Mouse (Mus musculus) midbrain, postnatal 0 days (tissue): ENCODE results near the gene Hoxa11. TPM values are rescaled to one million over a fixed set of nuclear protein-coding genes. Genes with fewer than 3 reads are reported as not detected.

Experiments used
- ATAC-seq: fragments of 200-750 bp; cut with Nextera tagmentation; 2 replicates; pipeline ENCODE4 v1.8.0; 2017; ENCODE audit warnings: moderate number of reproducible peaks, mild to moderate bottlenecking, moderate TSS enrichment, moderate library complexity; ENCODE audit not compliant: low FRiP score
- DNase-seq: peaks from one replicate; pipeline ENCODE4 v3.0.0-alpha.2; 2015; ENCODE audit warnings: low spot score
- H3K27ac ChIP-seq: fragments of 300-500 bp; sonication (generic); 2 replicates; pipeline ENCODE4 v1.5.1; 2014; ENCODE audit warnings: low read depth, mild to moderate bottlenecking, low read length, mixed read lengths
- H3K27me3 ChIP-seq: fragments of 300-500 bp; sonication (generic); 2 replicates; pipeline ENCODE4 v1.6.1; 2014; ENCODE audit warnings: low read length, control low read depth, mixed read lengths; ENCODE audit not compliant: insufficient read depth
- H3K36me3 ChIP-seq: fragments of 300-500 bp; sonication (generic); 2 replicates; pipeline ENCODE4 v1.6.1; 2014; ENCODE audit warnings: low read length, control low read depth, mixed read lengths; ENCODE audit not compliant: insufficient read depth
- H3K4me1 ChIP-seq: fragments of 300-500 bp; sonication (generic); 2 replicates; pipeline ENCODE4 v1.6.1; 2014; ENCODE audit warnings: mild to moderate bottlenecking, control low read depth, antibody characterized with exemption, low read length, mixed read lengths; ENCODE audit not compliant: insufficient read depth
- H3K4me2 ChIP-seq: fragments of 300-500 bp; sonication (generic); 2 replicates; pipeline ENCODE4 v1.6.1; 2014; ENCODE audit warnings: low read depth, mild to moderate bottlenecking, low read length, mixed read lengths; ENCODE audit not compliant: poor library complexity, severe bottlenecking
- H3K4me3 ChIP-seq: fragments of 300-500 bp; sonication (generic); 2 replicates; pipeline ENCODE4 v1.5.1; 2014; ENCODE audit warnings: low read depth, mild to moderate bottlenecking, low read length, moderate library complexity
- H3K9ac ChIP-seq: fragments of 300-500 bp; sonication (generic); replicated peaks from 2 replicates; pipeline ENCODE4 v1.6.1; 2014; ENCODE audit warnings: mild to moderate bottlenecking, low read length, moderate library complexity, mixed read lengths; ENCODE audit not compliant: poor library complexity, severe bottlenecking
- H3K9me3 ChIP-seq: fragments of 300-500 bp; sonication (generic); 2 replicates; pipeline ENCODE4 v1.6.1; 2016; ENCODE audit warnings: low read length, control low read depth
- CTCF ChIP-seq: IDR thresholded peaks from 2 replicates; pipeline ENCODE4 v1.5.1; 2016; ENCODE audit warnings: antibody characterized with exemption, mild to moderate bottlenecking
- WGBS: fragments of 180-500 bp; shearing (Covaris S2); extraction: QIAGEN DNeasy Blood & Tissue Kit; methylation state at CpG from one replicate; pipeline ENCODE4 v1.1.7; 2014; 5-methylcytosine and 5-hydroxymethylcytosine counted together
- polyA plus RNA-seq: library from polyadenylated mRNA; unstranded; fragments of >200 nt; fragmentation: Nextera tagmentation; extraction: Ambion mirVana; gene quantifications from 2 replicates; pipeline ENCODE4 v1.2.1, GENCODE M21; 2015
- total RNA-seq: library from RNA; depleted of rRNA; stranded (reverse); fragments of >200 nt; gene quantifications from 2 replicates; pipeline ENCODE4 v1.2.3, GENCODE M21; 2014

Hoxa11 gene
- total and polyA plus RNA-seq, 2 experiments from 2014 or later: not detected

- H3K4me1 ChIP-seq: no peaks in the 10 kb centered on the region
- H3K9me3 ChIP-seq: no peaks in the 10 kb centered on the region
- DNase-seq (no peak), ATAC-seq (no peak)
- H3K9ac ChIP-seq: no peak overlapping the region
- peaks cover 91% of the 10 kb centered on the region for H3K27me3 ChIP-seq
- no peaks in the 10 kb centered on the region for H3K36me3 ChIP-seq
- TF ChIP-seq CTCF: no peak
- no peak overlapping the region for H3K4me3 ChIP-seq
- 17% methylated on average over 13 of the region's 13 CpGs for WGBS
- H3K4me2 ChIP-seq: no peak overlapping the region
- no peak overlapping the region for H3K27ac ChIP-seq
Observed at GRCm38 (mm10) chr6:52222729-52223128, 22.9 kb downstream of the Hoxa11 start.

- DNase-seq: no peak
- H3K9me3 ChIP-seq: no peaks in the 10 kb centered on the region
- H3K4me2 ChIP-seq: peak overlapping the region; percentile 84
- peak; percentile 27; the same call in 1 of the 2 replicates for ATAC-seq
- no peak overlapping the region for H3K27ac ChIP-seq
- H3K4me3 ChIP-seq: peak overlapping the region; percentile 43; the same call in 1 of the 2 replicates
- H3K9ac ChIP-seq: no peak overlapping the region
- WGBS: 8% methylated on average over 21 of the region's 21 CpGs
- no peak for TF ChIP-seq CTCF
- no peaks in the 10 kb centered on the region for H3K4me1 ChIP-seq
- peaks cover 91% of the 10 kb centered on the region for H3K27me3 ChIP-seq
- no peaks in the 10 kb centered on the region for H3K36me3 ChIP-seq
Observed at GRCm38 (mm10) chr6:52221993-52222685, 23.5 kb downstream of the Hoxa11 start.

- Histone ChIP-seq H3K9me3 (no peaks in the 10 kb centered on the region), H3K4me3 (peak within 1 kb of the TSS; percentile 43), H3K4me1 (no peaks in the 10 kb centered on the region), H3K9ac (peak within 1 kb of the TSS; percentile 48), H3K27ac (no peak within 1 kb of the TSS), H3K4me2 (peak within 1 kb of the TSS; percentile 84), H3K27me3 (peaks cover 91% of the 10 kb centered on the region), H3K36me3 (no peaks in the 10 kb centered on the region)
- ATAC-seq: peak; percentile 75
- peak; percentile 97 for TF ChIP-seq CTCF
- peak; percentile 84 for DNase-seq
- WGBS: 1% methylated on average over 46 of the region's 46 CpGs
Observed at GRCm38 (mm10) chr6:52221337-52221992, 24.1 kb downstream of the Hoxa11 start, which contains the start of gene Hoxa7. Hoxa7 (minus strand) TSS chr6:52221854.

DNA sequence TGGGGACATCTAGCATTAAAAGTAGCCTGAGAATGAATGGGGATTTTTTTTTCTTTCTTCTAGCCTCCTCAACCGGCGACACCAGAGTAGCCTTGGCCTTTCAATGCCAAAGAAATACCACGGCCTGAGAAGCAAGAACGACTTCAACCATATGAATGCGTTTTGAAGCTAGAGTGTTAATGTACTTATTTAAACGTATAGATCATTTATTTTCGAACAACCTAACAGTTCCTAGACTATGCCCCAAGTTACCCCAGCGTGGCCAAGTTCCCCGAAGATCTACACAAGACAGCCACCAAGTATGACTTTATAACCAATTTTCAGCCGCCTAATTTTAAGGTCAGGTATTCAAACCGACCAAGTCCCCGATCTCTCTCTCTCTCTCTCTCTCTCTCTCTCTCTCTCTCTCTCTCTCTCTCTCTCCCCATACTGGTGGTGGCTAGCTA, 24.7 kb downstream of the Hoxa11 start:
- no peak for DNase-seq
- no peak for TF ChIP-seq CTCF
- 11% methylated on average over 12 of the region's 12 CpGs for WGBS

GRCm38 (mm10) chr6:52220003-52220864, 25.4 kb downstream of the Hoxa11 start:
- Histone ChIP-seq H3K4me2 (no peak overlapping the region), H3K9me3 (no peaks in the 10 kb centered on the region), H3K27ac (no peak overlapping the region), H3K4me3 (no peak overlapping the region), H3K9ac (no peak overlapping the region), H3K36me3 (no peaks in the 10 kb centered on the region), H3K27me3 (peaks cover 93% of the 10 kb centered on the region), H3K4me1 (no peaks in the 10 kb centered on the region)
- WGBS: 16% methylated on average over 32 of the region's 32 CpGs
- DNase-seq (no peak), ATAC-seq (no peak)
- no peak for TF ChIP-seq CTCF

More for the DNA sequence above, 24.7 kb downstream of the Hoxa11 start:
- H3K9me3 ChIP-seq: no peaks in the 10 kb centered on the region
- no peaks in the 10 kb centered on the region for H3K4me1 ChIP-seq
- ATAC-seq: no peak
- H3K4me2 ChIP-seq: peak overlapping the region; percentile 84
- peak overlapping the region; percentile 43 for H3K4me3 ChIP-seq
- H3K36me3 ChIP-seq: no peaks in the 10 kb centered on the region
- peaks cover 93% of the 10 kb centered on the region for H3K27me3 ChIP-seq
- no peak overlapping the region for H3K9ac ChIP-seq
- no peak overlapping the region for H3K27ac ChIP-seq
